Mouse (Mus musculus): ENCODE measurements around the gene Lrrc55. TPM values are rescaled to one million over a fixed set of nuclear protein-coding genes. Genes with fewer than 3 reads are reported as not detected.

Gene Lrrc55
- polyA plus RNA-seq, 1 experiment from 2014 or later, result 0.32 TPM

GRCm38 (mm10) chr2:85205170-85205569 is 8.2 kb upstream of the Lrrc55 start:
- 89% methylated on average over 8 of the region's 8 CpGs for WGBS
- Histone ChIP-seq H3K27ac (replicated peaks) (no peak overlapping the region), H3K27me3 (replicated peaks; ENCODE audit: low read depth, poor library complexity, severe bottlenecking) (no peaks in the 10 kb centered on the region), H3K4me1 (no peaks in the 10 kb centered on the region), H3K36me3 (replicated peaks) (no peaks in the 10 kb centered on the region), H3K9me3 (no peaks in the 10 kb centered on the region), H3K4me3 (no peak overlapping the region)
- DNase-seq (ENCODE audit: low spot score), result no peak

DNA sequence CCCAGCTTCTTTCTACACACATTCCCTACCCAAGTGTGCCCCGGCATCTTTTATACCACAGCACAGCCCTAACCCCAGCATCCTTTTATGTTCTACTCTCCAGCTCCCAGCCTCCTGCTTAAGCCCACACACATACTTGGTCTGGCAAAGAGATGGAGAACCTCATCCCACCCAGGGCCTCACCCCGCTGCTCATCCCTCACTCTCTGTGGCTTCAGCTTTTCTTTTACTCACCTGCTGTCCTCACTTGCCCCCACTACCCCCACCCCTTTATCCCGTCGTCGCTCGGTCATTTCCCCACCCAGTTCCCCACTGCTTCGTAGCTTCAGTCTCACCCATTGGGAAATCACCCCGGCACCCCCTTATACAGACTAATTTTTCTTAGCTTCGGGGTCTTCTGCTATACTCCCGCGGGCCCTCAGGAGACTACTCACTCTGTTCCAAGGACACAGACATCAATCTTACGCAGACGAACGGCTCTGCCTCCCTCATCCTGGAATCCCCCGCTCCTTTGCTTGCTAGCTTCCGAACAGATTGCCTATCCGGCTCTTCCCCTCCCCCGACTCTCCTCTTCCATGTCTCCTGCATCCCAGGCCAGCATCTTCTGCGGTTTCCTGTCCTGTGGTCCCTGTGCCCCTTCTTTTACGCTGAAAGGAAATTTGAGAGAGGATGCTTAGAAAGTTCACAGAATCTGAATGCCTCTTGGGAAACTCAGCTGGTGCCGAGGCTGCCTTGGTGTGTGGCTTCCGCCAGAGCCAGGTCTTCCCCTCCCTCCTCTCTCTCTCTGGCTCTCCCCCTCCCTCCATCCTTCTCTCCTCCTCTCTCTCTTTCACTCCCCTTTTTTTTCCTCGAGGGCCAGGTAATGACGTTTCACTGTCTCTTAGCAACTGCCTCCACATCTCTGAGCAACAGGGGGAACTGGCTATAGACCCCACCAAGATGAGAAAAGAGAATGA is 1.3 kb upstream of the Lrrc55 start:
- peak; percentile 37 for DNase-seq (ENCODE audit: low spot score)
- WGBS, result 4% methylated on average over 24 of the region's 24 CpGs
- Histone ChIP-seq H3K27ac (replicated peaks) (no peak overlapping the region), H3K9me3 (no peaks in the 10 kb centered on the region), H3K36me3 (replicated peaks) (no peaks in the 10 kb centered on the region), H3K4me1 (peaks cover 13% of the 10 kb centered on the region), H3K4me3 (peak overlapping the region; percentile 56), H3K27me3 (replicated peaks; ENCODE audit: low read depth, poor library complexity, severe bottlenecking) (peaks cover 25% of the 10 kb centered on the region)

DNA sequence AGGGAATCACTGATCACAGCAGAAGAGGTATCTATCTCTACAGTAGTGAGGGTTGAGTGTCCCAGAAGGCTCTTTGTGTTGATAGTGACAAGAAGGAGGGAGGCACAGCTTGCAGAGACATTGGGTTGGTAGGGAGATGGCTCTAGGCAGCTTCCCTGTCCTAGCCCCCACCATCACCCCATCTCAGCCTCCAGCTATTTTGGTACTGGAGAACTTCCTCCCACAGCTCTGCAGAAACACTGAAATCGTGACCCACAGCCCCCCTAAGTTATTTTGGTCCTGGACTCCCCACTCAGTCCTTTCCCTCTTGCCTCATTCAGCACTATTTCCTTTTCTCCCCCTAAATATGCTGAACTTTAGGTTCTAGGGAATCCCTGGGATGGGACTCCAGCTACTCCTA is 2.4 kb downstream of the Lrrc55 start:
- DNase-seq (ENCODE audit: low spot score), result no peak

DNA sequence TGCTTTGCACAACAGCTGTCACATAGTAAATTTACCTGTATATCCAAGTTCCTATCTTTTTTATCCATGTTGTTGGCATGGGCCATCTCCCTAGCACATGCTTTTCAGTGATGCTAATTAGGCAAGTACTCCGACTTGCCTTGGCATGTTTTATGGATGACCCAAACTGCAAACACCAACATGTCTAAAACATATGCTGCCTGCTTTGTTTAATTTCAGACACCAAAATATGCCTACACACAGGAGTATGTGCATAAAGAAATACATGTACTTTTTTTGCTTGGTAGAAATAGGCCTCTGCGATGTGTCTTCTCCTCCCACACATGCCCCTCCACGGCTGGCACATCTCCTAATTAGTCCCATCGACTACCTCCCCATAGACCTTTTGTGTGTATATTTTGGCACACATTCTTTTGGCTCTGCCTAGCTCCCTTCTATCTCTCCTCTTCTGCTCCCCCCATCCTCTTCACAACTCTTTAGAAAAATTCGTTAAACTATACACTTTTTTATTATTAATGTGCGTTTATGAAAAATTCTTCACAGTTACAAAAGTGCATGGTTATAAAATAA is 9.3 kb downstream of the Lrrc55 start:
- no peak for DNase-seq (ENCODE audit: low spot score)
- Histone ChIP-seq H3K36me3 (replicated peaks) (no peaks in the 10 kb centered on the region), H3K27ac (replicated peaks) (no peak overlapping the region), H3K4me3 (no peak overlapping the region), H3K27me3 (replicated peaks; ENCODE audit: low read depth, poor library complexity, severe bottlenecking) (no peaks in the 10 kb centered on the region), H3K9me3 (no peaks in the 10 kb centered on the region), H3K4me1 (no peaks in the 10 kb centered on the region)
- 91% methylated on average over 6 of the region's 6 CpGs for WGBS

More for the DNA sequence above, 2.4 kb downstream of the Lrrc55 start:
- H3K36me3 ChIP-seq (replicated peaks), result no peaks in the 10 kb centered on the region
- H3K4me3 ChIP-seq, result no peak overlapping the region
- WGBS, result 63% methylated on average over 1 of the region's 1 CpGs
- H3K4me1 ChIP-seq, result peaks cover 13% of the 10 kb centered on the region
- no peaks in the 10 kb centered on the region for H3K9me3 ChIP-seq
- peaks cover 25% of the 10 kb centered on the region for H3K27me3 ChIP-seq (replicated peaks; ENCODE audit: low read depth, poor library complexity, severe bottlenecking)
- no peak overlapping the region for H3K27ac ChIP-seq (replicated peaks)

GRCm38 (mm10) chr2:85178139-85178800 is 18.7 kb downstream of the Lrrc55 start:
- Histone ChIP-seq H3K27me3 (replicated peaks; ENCODE audit: low read depth, poor library complexity, severe bottlenecking) (0 out of 2 replicates have a peak, but pooled peaks cover 3% of the 10 kb centered on the region), H3K36me3 (replicated peaks) (no peaks in the 10 kb centered on the region), H3K27ac (replicated peaks) (no peak overlapping the region), H3K9me3 (no peaks in the 10 kb centered on the region), H3K4me3 (no peak overlapping the region), H3K4me1 (peaks cover 5% of the 10 kb centered on the region)
- DNase-seq (ENCODE audit: low spot score), result no peak
- WGBS, result 69% methylated on average over 4 of the region's 4 CpGs

GRCm38 (mm10) chr2:85173545-85173944 is 23.5 kb downstream of the Lrrc55 start:
- DNase-seq (ENCODE audit: low spot score), result no peak
- 0 out of 2 replicates have a peak, but pooled peaks cover 3% of the 10 kb centered on the region for H3K27me3 ChIP-seq (replicated peaks; ENCODE audit: low read depth, poor library complexity, severe bottlenecking)
- no peaks in the 10 kb centered on the region for H3K9me3 ChIP-seq
- no peak overlapping the region for H3K4me3 ChIP-seq
- H3K27ac ChIP-seq (replicated peaks), result no peak overlapping the region
- no peaks in the 10 kb centered on the region for H3K36me3 ChIP-seq (replicated peaks)
- H3K4me1 ChIP-seq, result peaks cover 18% of the 10 kb centered on the region
- WGBS, result 75% methylated on average over 6 of the region's 6 CpGs

- WGBS, result 53% methylated on average over 2 of the region's 2 CpGs
- Histone ChIP-seq H3K4me1 (peaks cover 18% of the 10 kb centered on the region), H3K9me3 (no peaks in the 10 kb centered on the region), H3K27me3 (replicated peaks; ENCODE audit: low read depth, poor library complexity, severe bottlenecking) (0 out of 2 replicates have a peak, but pooled peaks cover 3% of the 10 kb centered on the region), H3K36me3 (replicated peaks) (no peaks in the 10 kb centered on the region), H3K27ac (replicated peaks) (no peak overlapping the region), H3K4me3 (no peak overlapping the region)
- no peak for DNase-seq (ENCODE audit: low spot score)
These were observed 24.3 kb downstream of the Lrrc55 start for GRCm38 (mm10) chr2:85172763-85173103.

GRCm38 (mm10) chr2:85172071-85172762 is 24.8 kb downstream of the Lrrc55 start:
- H3K36me3 ChIP-seq (replicated peaks), result no peaks in the 10 kb centered on the region
- no peak overlapping the region for H3K27ac ChIP-seq (replicated peaks)
- no peak overlapping the region for H3K4me3 ChIP-seq
- DNase-seq (ENCODE audit: low spot score), result peak; percentile 39
- WGBS, result 63% methylated on average over 3 of the region's 3 CpGs
- peaks cover 18% of the 10 kb centered on the region for H3K4me1 ChIP-seq
- H3K27me3 ChIP-seq (replicated peaks; ENCODE audit: low read depth, poor library complexity, severe bottlenecking), result 0 out of 2 replicates have a peak, but pooled peaks cover 3% of the 10 kb centered on the region
- H3K9me3 ChIP-seq, result no peaks in the 10 kb centered on the region

DNA sequence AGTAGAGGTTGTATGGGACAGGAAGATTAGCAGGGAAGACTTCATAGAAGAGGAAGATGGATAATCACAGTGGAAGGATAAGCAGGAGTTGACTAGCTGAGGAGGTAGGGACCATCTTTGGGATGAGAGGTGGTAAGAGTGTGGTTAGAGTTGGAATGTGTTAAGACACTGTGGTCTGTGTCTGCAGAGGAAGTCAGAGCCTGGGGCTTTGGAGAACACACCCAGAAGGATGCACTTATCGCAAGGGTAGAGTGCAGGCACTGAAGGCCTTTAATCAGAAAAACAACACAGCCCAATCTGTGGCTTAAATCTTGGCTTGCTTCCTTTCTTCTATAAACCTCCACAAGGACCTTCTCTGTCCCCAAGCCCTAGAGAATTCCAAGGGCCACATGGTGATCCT is 28.7 kb downstream of the Lrrc55 start:
- H3K9me3 ChIP-seq, result no peaks in the 10 kb centered on the region
- no peak for DNase-seq (ENCODE audit: low spot score)
- no peaks in the 10 kb centered on the region for H3K36me3 ChIP-seq (replicated peaks)
- no peaks in the 10 kb centered on the region for H3K27me3 ChIP-seq (replicated peaks; ENCODE audit: low read depth, poor library complexity, severe bottlenecking)
- no peak overlapping the region for H3K27ac ChIP-seq (replicated peaks)
- no peak overlapping the region for H3K4me3 ChIP-seq
- 80% methylated on average over 1 of the region's 1 CpGs for WGBS
- peaks cover 19% of the 10 kb centered on the region for H3K4me1 ChIP-seq

DNA sequence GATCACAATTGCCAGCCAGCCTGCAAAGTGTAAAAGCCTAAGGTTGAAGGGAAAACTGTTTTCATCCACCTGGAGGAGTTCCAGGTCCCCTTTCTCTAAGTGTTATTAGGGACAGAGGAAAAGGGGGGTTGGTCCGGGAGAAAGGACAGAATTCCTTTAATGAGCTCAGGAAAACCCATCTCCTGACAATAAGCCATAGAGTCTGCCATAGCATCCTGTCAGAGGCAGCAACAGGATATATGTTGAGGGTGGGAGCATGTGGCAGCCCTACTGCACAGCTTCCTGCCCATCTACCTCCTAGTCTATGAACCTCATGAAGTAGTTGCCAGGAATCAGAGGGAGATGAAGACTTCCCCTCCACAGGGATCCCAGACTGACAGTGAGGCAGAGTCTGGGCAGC is 29.4 kb downstream of the Lrrc55 start:
- H3K9me3 ChIP-seq, result no peaks in the 10 kb centered on the region
- H3K4me3 ChIP-seq, result no peak overlapping the region
- H3K4me1 ChIP-seq, result peaks cover 15% of the 10 kb centered on the region
- WGBS, result 74% methylated on average over 1 of the region's 1 CpGs
- H3K36me3 ChIP-seq (replicated peaks), result no peaks in the 10 kb centered on the region
- no peak overlapping the region for H3K27ac ChIP-seq (replicated peaks)
- H3K27me3 ChIP-seq (replicated peaks; ENCODE audit: low read depth, poor library complexity, severe bottlenecking), result no peaks in the 10 kb centered on the region
- DNase-seq (ENCODE audit: low spot score), result no peak

DNA sequence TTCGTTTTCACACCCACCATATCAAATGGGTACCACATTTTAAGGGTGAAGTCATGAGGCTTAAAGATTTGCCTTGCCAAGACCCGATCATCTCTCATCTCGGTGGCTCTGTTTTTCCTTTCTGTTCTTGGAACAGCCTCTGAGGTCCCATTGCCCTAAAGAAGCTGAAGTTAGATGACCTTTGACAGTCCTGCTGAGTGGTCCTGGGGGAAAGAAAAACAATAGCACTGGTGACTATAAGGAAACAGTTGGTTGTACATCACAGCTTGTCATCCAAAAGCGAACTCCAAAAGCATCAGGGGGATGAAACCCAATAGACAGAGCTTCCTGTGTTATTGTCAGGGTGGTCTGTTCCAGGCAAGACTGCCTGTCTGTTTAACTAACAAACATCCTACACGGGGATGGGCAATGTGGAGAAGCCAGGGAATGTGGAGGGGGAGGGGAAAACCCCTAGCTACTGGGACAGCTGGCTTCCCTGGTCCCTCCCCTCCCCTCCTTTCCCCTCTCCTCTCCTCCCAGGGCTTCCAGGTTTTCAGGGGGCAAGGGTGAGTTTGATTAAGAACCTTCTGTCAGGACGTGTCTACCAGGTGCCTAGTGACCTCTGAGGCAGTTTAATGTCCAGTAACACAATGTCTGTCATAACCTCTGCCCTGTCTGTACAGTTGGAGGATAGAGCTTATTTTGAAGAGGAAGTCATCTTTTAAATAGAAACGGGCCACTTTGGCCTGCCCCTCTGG is 33.5 kb downstream of the Lrrc55 start:
- peak; percentile 46 for DNase-seq (ENCODE audit: low spot score)
- Histone ChIP-seq H3K4me3 (no peak overlapping the region), H3K27me3 (replicated peaks; ENCODE audit: low read depth, poor library complexity, severe bottlenecking) (no peaks in the 10 kb centered on the region), H3K36me3 (replicated peaks) (no peaks in the 10 kb centered on the region), H3K9me3 (no peaks in the 10 kb centered on the region), H3K4me1 (peaks cover 25% of the 10 kb centered on the region), H3K27ac (replicated peaks) (no peak overlapping the region)
- 27% methylated on average over 7 of the region's 7 CpGs for WGBS

Data from embryonic facial prominence, embryonic 10.5 days (tissue).